Mouse (Mus musculus) adrenal gland, postnatal 0 days (tissue): ENCODE data around the gene Gm20532. TPM values are rescaled to one million over a fixed set of nuclear protein-coding genes. Genes with fewer than 3 reads are reported as not detected.

Experiments
- microRNA-seq: library from miRNA; unstranded; fragments of <30 nt; microRNA quantifications from one replicate; pipeline ENCODE4, GENCODE M21; 2016; ENCODE audit warnings: borderline replicate concordance; ENCODE audit not compliant: insufficient number of aligned reads
- polyA plus RNA-seq: library from polyadenylated mRNA; unstranded; fragments of >200 nt; fragmentation: Nextera tagmentation; extraction: Ambion mirVana; gene quantifications from 2 replicates; pipeline ENCODE4 v1.2.1, GENCODE M21; 2015

The Gm20532 gene
- 0.19 TPM in 1 of 2 replicates, not detected in the other for polyA plus RNA-seq

GRCm38 (mm10) chr2:26586294-26587043, at the start of gene Gm20532:
Gm20532 (plus strand) TSS chr2:26586639.

GRCm38 (mm10) chr2:26579714-26580113, 6.7 kb upstream of the Gm20532 start, which contains the start of gene Egfl7:
Egfl7 (plus strand) TSS chr2:26580014.

GRCm38 (mm10) chr2:26603720-26604671, 17.6 kb downstream of the Gm20532 start, which contains the start of gene Agpat2:
Agpat2 (minus strand) TSS chr2:26604417.

GRCm38 (mm10) chr2:26627921-26628739, 41.7 kb downstream of the Gm20532 start, which contains the start of gene Fam69b:
Fam69b (plus strand) TSS chr2:26628457.

GRCm38 (mm10) chr2:26671182-26671581, 84.7 kb downstream of the Gm20532 start, which contains the start of gene Lcn4:
Lcn4 (minus strand) TSS chr2:26671282.

Small RNA genes lying within 50 kb of the gene (microRNA-seq; reads per million reads assigned to microRNA genes)
- gene Mir126a (1.4 reads per million), gene Mir126b (not detected)

Other genes starting within 250 kb of the Gm20532 start
- gene Dnlz, start 234.5 kb upstream of the Gm20532 start, polyA plus RNA-seq = 22.9 and 24.7 TPM in 2 replicates
- gene Card9, start 225.7 kb upstream of the Gm20532 start, polyA plus RNA-seq = 0.83 and 0.84 TPM in 2 replicates
- 9.4 and 15.4 TPM in 2 replicates for gene Snapc4, start 206.0 kb upstream of the Gm20532 start, polyA plus RNA-seq
- gene Entr1, start 197.3 kb upstream of the Gm20532 start, polyA plus RNA-seq = 48.6 and 71.9 TPM in 2 replicates
- gene Pmpca, start 197.3 kb upstream of the Gm20532 start, polyA plus RNA-seq = 55.5 and 106 TPM in 2 replicates
- gene Inpp5e, start 177.4 kb upstream of the Gm20532 start, polyA plus RNA-seq = 11.2 and 17.7 TPM in 2 replicates
- 9.3 and 10.4 TPM in 2 replicates for gene Sec16a, start 141.4 kb upstream of the Gm20532 start, polyA plus RNA-seq
- gene Notch1, start 70.0 kb upstream of the Gm20532 start, polyA plus RNA-seq = 4.7 and 5.6 TPM in 2 replicates
- gene Egfl7, start 6.6 kb upstream of the Gm20532 start, polyA plus RNA-seq = 141 and 155 TPM in 2 replicates
- 63.4 and 95.9 TPM in 2 replicates for gene Agpat2, start 17.8 kb downstream of the Gm20532 start, polyA plus RNA-seq
- 15.9 and 24.8 TPM in 2 replicates for gene Fam69b, start 41.8 kb downstream of the Gm20532 start, polyA plus RNA-seq
- not detected in 2 replicates for gene Lcn4, start 84.6 kb downstream of the Gm20532 start, polyA plus RNA-seq